Mouse (Mus musculus) ovary, postnatal 36 days (tissue): ENCODE results near the gene Dyrk1a.
A peak's percentile ranks its signal among the peaks of the same experiment; 100 is the strongest.

ENCODE experiments used
- DNase-seq: peaks from one replicate; pipeline ENCODE4 v3.0.0; 2022; ENCODE audit warnings: low spot score, mixed read lengths

Dyrk1a gene

GRCm38 (mm10) chr16:94590214-94590613 lies 20.4 kb downstream of the Dyrk1a start:
- no peak for DNase-seq

- no peak for DNase-seq
Observed at GRCm38 (mm10) chr16:94590977-94591376, 21.2 kb downstream of the Dyrk1a start.

- DNase-seq = no peak
Observed at GRCm38 (mm10) chr16:94591536-94591935, 21.7 kb downstream of the Dyrk1a start.

- DNase-seq = no peak
Observed at GRCm38 (mm10) chr16:94596633-94597032, 26.8 kb downstream of the Dyrk1a start.

GRCm38 (mm10) chr16:94597640-94598039 lies 27.8 kb downstream of the Dyrk1a start:
- no peak for DNase-seq

- DNase-seq = no peak
Observed at GRCm38 (mm10) chr16:94599977-94600724, 30.3 kb downstream of the Dyrk1a start.

- DNase-seq = no peak
Observed at GRCm38 (mm10) chr16:94601089-94601488, 31.3 kb downstream of the Dyrk1a start.

- peak; percentile 24 for DNase-seq
Observed at GRCm38 (mm10) chr16:94601540-94601953, 31.7 kb downstream of the Dyrk1a start.

- no peak for DNase-seq
Observed at GRCm38 (mm10) chr16:94602188-94602587, 32.4 kb downstream of the Dyrk1a start.

GRCm38 (mm10) chr16:94602730-94603129 lies 32.9 kb downstream of the Dyrk1a start:
- no peak for DNase-seq

GRCm38 (mm10) chr16:94606169-94606568 lies 36.4 kb downstream of the Dyrk1a start:
- no peak for DNase-seq

GRCm38 (mm10) chr16:94607468-94607867 lies 37.7 kb downstream of the Dyrk1a start:
- no peak for DNase-seq

GRCm38 (mm10) chr16:94608706-94609594 lies 39.1 kb downstream of the Dyrk1a start:
- no peak for DNase-seq

GRCm38 (mm10) chr16:94612573-94612972 lies 42.8 kb downstream of the Dyrk1a start:
- no peak for DNase-seq

GRCm38 (mm10) chr16:94617255-94617654 lies 47.4 kb downstream of the Dyrk1a start:
- DNase-seq = no peak

GRCm38 (mm10) chr16:94618543-94618942 lies 48.7 kb downstream of the Dyrk1a start:
- peak; percentile 45 for DNase-seq

GRCm38 (mm10) chr16:94619301-94619700 lies 49.5 kb downstream of the Dyrk1a start:
- DNase-seq = no peak

- DNase-seq = no peak
Observed at GRCm38 (mm10) chr16:94624871-94625270, 55.1 kb downstream of the Dyrk1a start.

GRCm38 (mm10) chr16:94625639-94626038 lies 55.8 kb downstream of the Dyrk1a start:
- DNase-seq = no peak

- DNase-seq = no peak
Observed at GRCm38 (mm10) chr16:94627736-94628135, 57.9 kb downstream of the Dyrk1a start.

- no peak for DNase-seq
Observed at GRCm38 (mm10) chr16:94628976-94629729, 59.3 kb downstream of the Dyrk1a start.

GRCm38 (mm10) chr16:94631984-94632383 lies 62.2 kb downstream of the Dyrk1a start:
- DNase-seq = no peak
